Mouse (Mus musculus): ENCODE measurements around the gene Atp8a1. TPM values are rescaled to one million over a fixed set of nuclear protein-coding genes. Genes with fewer than 3 reads are reported as not detected.
A peak's percentile ranks its signal among the peaks of the same experiment; 100 is the strongest.

Gene Atp8a1
- polyA plus RNA-seq, 1 experiment from 2014 or later = 25.7 TPM

DNA sequence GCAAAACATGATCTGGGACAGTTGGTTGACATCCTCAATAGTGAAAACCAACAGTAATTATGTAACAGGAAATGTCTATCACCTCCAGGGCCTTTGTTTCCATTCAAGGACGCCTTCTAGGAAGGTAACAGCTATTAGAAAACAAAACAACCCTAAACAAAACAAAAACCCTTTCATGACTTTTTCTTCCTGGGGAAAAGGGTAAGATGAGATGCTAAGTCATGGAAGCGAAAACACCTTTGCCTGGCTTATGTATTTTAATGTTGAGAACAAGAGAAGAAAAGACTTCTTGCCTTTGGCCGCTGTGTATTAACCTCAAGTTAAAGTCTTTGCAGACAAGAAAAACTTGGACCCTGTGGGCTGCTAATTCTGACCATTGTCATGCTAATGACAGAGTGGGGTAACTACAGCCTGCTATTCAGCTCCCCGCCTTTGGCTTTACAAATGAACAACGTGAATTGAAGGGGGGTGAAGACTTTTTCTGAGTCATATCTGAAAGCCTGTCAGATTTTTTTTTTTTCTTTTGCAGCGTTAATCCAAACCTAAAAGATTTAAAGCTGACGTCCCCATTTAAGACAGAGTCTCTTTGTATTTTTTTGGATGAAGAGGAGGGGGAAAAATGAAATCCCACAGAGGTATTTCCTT lies 214.0 kb downstream of the Atp8a1 start:
- DNase-seq (ENCODE audit: low spot score) = no peak
- 0 out of 2 replicates have a peak overlapping the region, but pooled peaks have one; percentile 8 for H3K9ac ChIP-seq (ENCODE audit: low read length)
- H3K27me3 ChIP-seq (ENCODE audit: control insufficient read depth, insufficient read depth, low read length) = no peaks in the 10 kb centered on the region; the same call in 1 of the 2 replicates

DNA sequence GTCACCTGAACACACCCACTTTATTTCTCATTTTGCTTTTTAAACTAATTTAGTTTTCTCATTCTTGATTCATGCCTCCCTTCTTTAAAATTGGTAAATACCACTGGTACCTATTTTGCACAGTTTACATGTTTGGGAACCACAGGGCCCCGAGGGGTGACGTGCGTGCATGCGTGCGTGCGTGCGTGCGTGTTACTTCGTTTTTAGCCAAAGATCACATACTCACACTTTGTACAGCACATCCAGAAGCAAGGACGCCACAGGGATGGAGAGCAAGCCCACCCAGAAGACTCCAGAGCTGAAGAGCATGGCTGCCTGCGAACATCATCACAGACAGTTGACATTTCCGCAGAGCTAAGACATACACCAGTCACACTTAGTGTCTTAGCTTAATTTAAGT lies 216.0 kb downstream of the Atp8a1 start:
- no peaks in the 10 kb centered on the region; the same call in 1 of the 2 replicates for H3K27me3 ChIP-seq (ENCODE audit: control insufficient read depth, insufficient read depth, low read length)
- DNase-seq (ENCODE audit: low spot score) = no peak

More for the DNA sequence above, 214.0 kb downstream of the Atp8a1 start:
- 2% methylated on average over 7 of the region's 7 CpGs for WGBS
- Histone ChIP-seq H3K4me2 (ENCODE audit: low read depth, low read length, severe bottlenecking) (peak overlapping the region; percentile 34; the same call in 1 of the 2 replicates), H3K9me3 (ENCODE audit: control insufficient read depth, low read length) (no peaks in the 10 kb centered on the region), H3K4me1 (replicated peaks; ENCODE audit: control insufficient read depth, insufficient read depth, low read length) (peaks cover 16% of the 10 kb centered on the region), H3K27ac (ENCODE audit: low read depth, low read length) (peak overlapping the region; percentile 66; the same call in 1 of the 2 replicates), H3K36me3 (ENCODE audit: control insufficient read depth, insufficient read depth, low read length) (no peaks in the 10 kb centered on the region; the same call in 1 of the 2 replicates), H3K4me3 (ENCODE audit: low read depth, low read length) (no peak overlapping the region)
- ATAC-seq (replicated peaks; ENCODE audit: low FRiP score) = peak; percentile 79

DNA sequence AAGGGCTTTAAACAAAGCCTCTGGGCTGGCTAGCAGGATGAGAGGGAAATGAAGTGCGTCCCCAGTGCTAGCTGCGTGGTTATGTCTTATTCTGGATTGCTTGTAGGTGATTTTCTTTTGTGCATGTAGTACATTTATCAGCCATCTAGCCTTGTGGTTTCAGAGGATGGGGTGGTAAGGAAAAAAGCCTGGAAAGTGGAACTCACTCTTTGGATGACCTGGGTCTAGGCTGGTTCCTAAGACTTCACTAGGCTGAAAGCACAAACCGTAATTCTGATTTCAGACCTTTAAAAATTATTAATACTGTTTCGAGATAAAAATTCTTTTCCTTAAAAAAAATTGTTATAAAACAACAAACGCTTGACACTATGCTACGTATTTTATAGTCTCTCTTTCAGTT lies 217.4 kb downstream of the Atp8a1 start:
- ATAC-seq (replicated peaks; ENCODE audit: low FRiP score) (no peak), DNase-seq (ENCODE audit: low spot score) (no peak)
- Histone ChIP-seq H3K27ac (ENCODE audit: low read depth, low read length) (no peak overlapping the region), H3K27me3 (ENCODE audit: control insufficient read depth, insufficient read depth, low read length) (no peaks in the 10 kb centered on the region; the same call in 1 of the 2 replicates), H3K9ac (ENCODE audit: low read length) (no peak overlapping the region), H3K36me3 (ENCODE audit: control insufficient read depth, insufficient read depth, low read length) (no peaks in the 10 kb centered on the region), H3K4me3 (ENCODE audit: low read depth, low read length) (no peak overlapping the region), H3K9me3 (ENCODE audit: control insufficient read depth, low read length) (no peaks in the 10 kb centered on the region), H3K4me1 (replicated peaks; ENCODE audit: control insufficient read depth, insufficient read depth, low read length) (peaks cover 16% of the 10 kb centered on the region), H3K4me2 (ENCODE audit: low read depth, low read length, severe bottlenecking) (no peak overlapping the region)
- WGBS = 88% methylated on average over 6 of the region's 6 CpGs

More for the DNA sequence above, 216.0 kb downstream of the Atp8a1 start:
- 95% methylated on average over 12 of the region's 12 CpGs for WGBS
- Histone ChIP-seq H3K4me2 (ENCODE audit: low read depth, low read length, severe bottlenecking) (no peak overlapping the region), H3K36me3 (ENCODE audit: control insufficient read depth, insufficient read depth, low read length) (no peaks in the 10 kb centered on the region), H3K27ac (ENCODE audit: low read depth, low read length) (no peak overlapping the region), H3K4me3 (ENCODE audit: low read depth, low read length) (no peak overlapping the region), H3K9ac (ENCODE audit: low read length) (no peak overlapping the region), H3K4me1 (replicated peaks; ENCODE audit: control insufficient read depth, insufficient read depth, low read length) (peaks cover 16% of the 10 kb centered on the region), H3K9me3 (ENCODE audit: control insufficient read depth, low read length) (no peaks in the 10 kb centered on the region)
- no peak for ATAC-seq (replicated peaks; ENCODE audit: low FRiP score)

DNA sequence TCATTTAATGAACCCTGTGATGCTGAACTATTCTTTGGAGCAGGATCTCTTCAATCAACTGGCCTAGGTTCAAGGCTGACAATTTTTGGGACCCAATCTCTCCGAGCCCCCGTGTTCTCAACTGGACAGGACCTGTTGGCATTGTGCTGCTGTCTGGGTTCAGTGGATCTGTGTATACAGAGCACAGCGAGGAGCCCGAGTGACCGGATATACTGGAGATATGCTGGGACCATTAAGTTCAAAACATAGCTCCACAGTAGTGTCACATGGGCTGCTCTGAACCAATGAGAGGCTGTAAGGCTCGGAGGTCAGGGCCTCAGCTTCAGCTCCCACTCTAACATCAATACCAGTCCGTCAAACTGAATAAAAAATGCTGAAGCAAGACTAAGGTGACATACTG lies 217.8 kb downstream of the Atp8a1 start:
- H3K4me3 ChIP-seq (ENCODE audit: low read depth, low read length) = no peak overlapping the region
- no peaks in the 10 kb centered on the region for H3K9me3 ChIP-seq (ENCODE audit: control insufficient read depth, low read length)
- H3K9ac ChIP-seq (ENCODE audit: low read length) = no peak overlapping the region
- H3K27ac ChIP-seq (ENCODE audit: low read depth, low read length) = no peak overlapping the region
- H3K36me3 ChIP-seq (ENCODE audit: control insufficient read depth, insufficient read depth, low read length) = no peaks in the 10 kb centered on the region
- DNase-seq (ENCODE audit: low spot score) (no peak), ATAC-seq (replicated peaks; ENCODE audit: low FRiP score) (no peak)
- H3K4me1 ChIP-seq (replicated peaks; ENCODE audit: control insufficient read depth, insufficient read depth, low read length) = peaks cover 13% of the 10 kb centered on the region
- H3K4me2 ChIP-seq (ENCODE audit: low read depth, low read length, severe bottlenecking) = no peak overlapping the region
- no peaks in the 10 kb centered on the region; the same call in 1 of the 2 replicates for H3K27me3 ChIP-seq (ENCODE audit: control insufficient read depth, insufficient read depth, low read length)
- WGBS = 73% methylated on average over 7 of the region's 7 CpGs

DNA sequence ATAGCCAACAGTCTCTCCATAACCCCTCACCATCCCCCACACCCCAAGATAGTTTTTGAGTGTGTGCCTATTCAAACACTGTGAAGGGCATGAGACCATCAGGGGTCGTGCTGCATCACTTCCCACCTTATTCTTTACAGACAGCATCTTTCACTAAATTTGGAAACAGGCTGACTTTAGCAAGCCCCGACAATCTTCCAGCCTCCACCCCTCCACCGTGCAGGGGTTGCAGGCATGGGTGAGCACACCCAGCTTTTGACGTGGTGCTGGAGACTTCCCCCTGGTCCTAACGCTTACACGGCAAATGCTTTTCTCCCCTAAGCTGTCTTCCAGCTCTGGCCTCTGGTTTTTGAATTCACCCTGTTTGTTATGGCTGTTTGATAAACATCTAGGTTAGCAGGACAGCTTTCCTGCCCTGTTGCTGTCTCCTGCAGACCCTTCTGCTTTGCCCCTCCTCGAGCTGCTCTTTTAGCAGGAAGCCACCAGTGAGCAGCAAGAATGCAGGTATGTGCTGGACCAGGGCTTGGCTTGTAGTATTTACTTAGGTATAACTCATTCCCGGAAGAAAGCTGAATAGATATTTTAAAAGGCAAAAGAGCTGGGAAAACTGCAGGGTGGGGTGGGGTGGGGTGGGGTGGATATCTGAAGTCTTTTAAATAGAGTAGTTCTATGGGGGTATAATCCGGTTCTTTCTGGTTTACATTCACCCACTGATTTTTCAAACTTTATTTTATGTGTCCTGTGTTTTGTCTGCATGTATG lies 218.9 kb downstream of the Atp8a1 start:
- H3K9me3 ChIP-seq (ENCODE audit: control insufficient read depth, low read length) = no peaks in the 10 kb centered on the region
- no peak overlapping the region for H3K9ac ChIP-seq (ENCODE audit: low read length)
- peaks cover 5% of the 10 kb centered on the region; the same call in 1 of the 2 replicates for H3K4me1 ChIP-seq (replicated peaks; ENCODE audit: control insufficient read depth, insufficient read depth, low read length)
- 77% methylated on average over 9 of the region's 9 CpGs for WGBS
- no peak overlapping the region for H3K4me2 ChIP-seq (ENCODE audit: low read depth, low read length, severe bottlenecking)
- no peak for DNase-seq (ENCODE audit: low spot score)
- no peak overlapping the region for H3K4me3 ChIP-seq (ENCODE audit: low read depth, low read length)
- no peak overlapping the region for H3K27ac ChIP-seq (ENCODE audit: low read depth, low read length)
- H3K36me3 ChIP-seq (ENCODE audit: control insufficient read depth, insufficient read depth, low read length) = no peaks in the 10 kb centered on the region
- no peak for ATAC-seq (replicated peaks; ENCODE audit: low FRiP score)
- no peaks in the 10 kb centered on the region; the same call in 1 of the 2 replicates for H3K27me3 ChIP-seq (ENCODE audit: control insufficient read depth, insufficient read depth, low read length)

DNA sequence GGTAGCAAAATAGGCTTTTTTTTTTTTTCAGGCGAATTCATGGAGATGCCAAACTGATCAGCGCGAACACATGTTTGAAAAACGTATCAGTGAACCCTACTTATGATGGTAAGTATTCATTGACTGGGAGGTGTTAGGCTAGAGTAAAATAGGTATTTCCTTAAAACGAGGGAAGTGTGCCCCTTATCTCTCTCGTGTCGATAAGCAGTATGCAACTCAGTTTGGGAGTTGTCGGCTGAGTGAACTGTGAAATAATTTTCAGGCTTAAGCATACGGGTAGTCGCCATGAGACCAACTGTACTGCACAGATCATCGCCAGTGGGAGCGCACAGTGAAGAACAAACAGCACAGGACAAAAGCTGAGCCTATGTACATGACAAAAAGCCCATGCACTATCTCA lies 226.0 kb downstream of the Atp8a1 start:
- Histone ChIP-seq H3K36me3 (ENCODE audit: control insufficient read depth, insufficient read depth, low read length) (no peaks in the 10 kb centered on the region), H3K4me3 (ENCODE audit: low read depth, low read length) (no peak overlapping the region), H3K4me1 (replicated peaks; ENCODE audit: control insufficient read depth, insufficient read depth, low read length) (no peaks in the 10 kb centered on the region), H3K27ac (ENCODE audit: low read depth, low read length) (no peak overlapping the region), H3K27me3 (ENCODE audit: control insufficient read depth, insufficient read depth, low read length) (no peaks in the 10 kb centered on the region), H3K9ac (ENCODE audit: low read length) (no peak overlapping the region), H3K9me3 (ENCODE audit: control insufficient read depth, low read length) (no peaks in the 10 kb centered on the region), H3K4me2 (ENCODE audit: low read depth, low read length, severe bottlenecking) (no peak overlapping the region)
- no peak for DNase-seq (ENCODE audit: low spot score)
- 93% methylated on average over 12 of the region's 12 CpGs for WGBS
- ATAC-seq (replicated peaks; ENCODE audit: low FRiP score) = no peak

DNA sequence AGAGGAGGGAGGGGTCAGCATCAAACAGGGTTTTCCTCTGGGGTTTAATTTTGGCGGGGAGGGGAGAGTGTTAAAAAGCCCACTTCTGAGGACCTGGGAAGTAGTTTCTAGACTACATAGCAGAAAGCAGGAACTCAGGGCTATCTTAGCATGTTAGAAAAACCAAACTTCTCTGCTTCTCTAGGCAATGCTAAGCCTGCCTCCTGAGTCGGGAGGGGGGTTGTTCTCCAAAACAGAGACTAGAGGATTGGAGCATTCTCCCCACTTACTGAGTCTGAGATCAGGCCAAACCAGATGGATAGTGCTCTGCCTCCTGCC lies 237.8 kb downstream of the Atp8a1 start:
- no peaks in the 10 kb centered on the region for H3K9me3 ChIP-seq (ENCODE audit: control insufficient read depth, low read length)
- no peak overlapping the region for H3K27ac ChIP-seq (ENCODE audit: low read depth, low read length)
- no peak overlapping the region for H3K9ac ChIP-seq (ENCODE audit: low read length)
- WGBS = 9% methylated on average over 2 of the region's 2 CpGs
- H3K36me3 ChIP-seq (ENCODE audit: control insufficient read depth, insufficient read depth, low read length) = no peaks in the 10 kb centered on the region
- H3K4me1 ChIP-seq (replicated peaks; ENCODE audit: control insufficient read depth, insufficient read depth, low read length) = peaks cover 13% of the 10 kb centered on the region
- H3K4me3 ChIP-seq (ENCODE audit: low read depth, low read length) = no peak overlapping the region
- DNase-seq (ENCODE audit: low spot score) (no peak), ATAC-seq (replicated peaks; ENCODE audit: low FRiP score) (no peak)
- peaks cover 54% of the 10 kb centered on the region for H3K27me3 ChIP-seq (ENCODE audit: control insufficient read depth, insufficient read depth, low read length)
- H3K4me2 ChIP-seq (ENCODE audit: low read depth, low read length, severe bottlenecking) = no peak overlapping the region

DNA sequence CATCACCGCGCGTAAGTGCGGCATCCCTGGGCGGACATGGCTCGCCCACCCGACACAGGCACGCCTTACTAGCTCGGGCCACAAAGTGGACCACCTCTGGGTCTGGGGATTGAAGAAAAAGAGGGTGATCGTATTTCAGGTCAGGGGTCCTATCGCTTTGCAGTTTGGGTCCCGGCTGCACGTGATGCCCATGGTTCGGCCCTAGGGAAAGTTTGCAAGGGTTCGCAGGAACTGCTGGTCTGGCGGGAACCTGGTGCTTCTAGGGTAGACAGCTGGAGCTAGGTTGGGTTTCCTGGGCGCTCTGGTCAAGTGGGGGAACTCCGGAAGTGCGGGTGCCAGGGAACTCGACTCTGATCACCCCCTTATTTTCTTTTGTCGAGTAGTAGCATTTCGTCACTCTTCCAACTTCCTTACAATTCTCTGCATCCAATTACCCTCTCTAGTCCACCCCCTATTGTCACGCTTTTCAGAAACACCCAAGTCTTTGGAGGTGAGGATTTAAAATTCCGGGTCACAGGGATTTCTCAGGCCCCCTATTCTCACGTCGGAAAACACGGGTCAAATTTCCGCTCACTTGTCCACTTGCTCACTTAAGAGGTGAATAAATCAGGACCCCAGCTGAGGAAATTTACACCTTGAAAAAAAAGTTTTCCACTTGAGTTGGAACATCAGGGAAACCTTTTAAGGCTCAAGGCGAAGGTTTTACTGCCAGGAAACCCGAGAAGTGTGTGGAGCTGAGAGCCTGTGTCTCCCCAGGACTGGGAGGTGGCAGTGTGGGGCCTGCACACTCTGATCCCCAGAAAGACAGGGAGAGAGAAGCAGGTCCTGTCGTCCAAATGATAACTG lies 238.3 kb downstream of the Atp8a1 start:
- Histone ChIP-seq H3K36me3 (ENCODE audit: control insufficient read depth, insufficient read depth, low read length) (no peaks in the 10 kb centered on the region), H3K4me3 (ENCODE audit: low read depth, low read length) (peak overlapping the region; percentile 49), H3K9ac (ENCODE audit: low read length) (peak overlapping the region; percentile 44), H3K4me1 (replicated peaks; ENCODE audit: control insufficient read depth, insufficient read depth, low read length) (peaks cover 13% of the 10 kb centered on the region), H3K27ac (ENCODE audit: low read depth, low read length) (no peak overlapping the region), H3K9me3 (ENCODE audit: control insufficient read depth, low read length) (no peaks in the 10 kb centered on the region), H3K4me2 (ENCODE audit: low read depth, low read length, severe bottlenecking) (peak overlapping the region; percentile 90), H3K27me3 (ENCODE audit: control insufficient read depth, insufficient read depth, low read length) (peaks cover 54% of the 10 kb centered on the region)
- WGBS = 1% methylated on average over 31 of the region's 31 CpGs
- DNase-seq (ENCODE audit: low spot score) (no peak), ATAC-seq (replicated peaks; ENCODE audit: low FRiP score) (peak; percentile 31)
